Mouse (Mus musculus): ENCODE results near the gene Dnajc17. TPM values are rescaled to one million over a fixed set of nuclear protein-coding genes. Genes with fewer than 3 reads are reported as not detected.

Dnajc17 gene
- polyA plus RNA-seq, 2 experiments = 5.4 to 9.5 TPM

GRCm38 (mm10) chr2:119147160-119147678 is 61.4 kb downstream of the Dnajc17 start:
- 89% methylated on average over 22 of the region's 22 CpGs for WGBS (ENCODE audit: insufficient replicate concordance)
- no peak for DNase-seq (ENCODE audit: low read depth in 3 of 3, low spot score in 3 of 3)
- Histone ChIP-seq H3K4me2 (ENCODE audit: low read depth) (no peak overlapping the region), H3K4me1 (replicated peaks; ENCODE audit: control insufficient read depth in 2 of 2, insufficient read depth in 2 of 2, low read length in 1 of 2) (no peaks in the 10 kb centered on the region), H3K27ac (no peak overlapping the region), H3K9ac (replicated peaks) (no peak overlapping the region), H3K36me3 (replicated peaks; ENCODE audit: control insufficient read depth, insufficient read depth, low read depth) (peaks cover 94% of the 10 kb centered on the region), H3K4me3 (ENCODE audit: insufficient read depth in 1 of 2, low read depth in 2 of 2, low read length in 2 of 2) (no peak overlapping the region), H3K9me3 (ENCODE audit: control insufficient read depth, low read length) (no peaks in the 10 kb centered on the region), H3K27me3 (ENCODE audit: control insufficient read depth, insufficient read depth, low read length) (no peaks in the 10 kb centered on the region)
- TF ChIP-seq EP300 (IDR thresholded peaks at IDR 0.05; ENCODE audit: low read depth) = no peak
- TF ChIP-seq CTCF (IDR thresholded peaks at IDR 0.05; ENCODE audit: low read depth) = no peak
- ATAC-seq (ENCODE audit: insufficient read depth) = no peak

DNA sequence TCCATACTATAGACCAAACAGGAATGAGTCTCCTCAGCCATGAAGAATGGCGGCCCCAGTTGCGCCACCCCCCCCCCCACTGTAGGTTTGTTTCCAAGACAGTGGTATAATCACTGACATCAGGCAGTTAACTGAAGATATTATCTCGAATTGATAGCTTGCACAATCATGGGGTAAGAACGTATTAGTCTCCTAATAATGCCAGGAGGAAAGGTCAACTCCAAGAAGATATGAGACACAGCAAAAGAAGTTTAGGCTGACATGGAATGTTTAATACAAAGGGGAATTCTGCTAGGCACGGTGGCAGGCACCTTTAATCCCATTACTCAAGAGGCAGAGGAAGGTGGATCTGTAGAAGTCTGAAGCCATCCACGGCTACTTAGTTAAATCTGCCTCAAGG is 62.2 kb downstream of the Dnajc17 start:
- H3K4me1 ChIP-seq (replicated peaks; ENCODE audit: control insufficient read depth in 2 of 2, insufficient read depth in 2 of 2, low read length in 1 of 2) = no peaks in the 10 kb centered on the region
- peaks cover 95% of the 10 kb centered on the region for H3K36me3 ChIP-seq (replicated peaks; ENCODE audit: control insufficient read depth, insufficient read depth, low read depth)
- H3K27ac ChIP-seq = no peak overlapping the region
- WGBS (ENCODE audit: insufficient replicate concordance) = 82% methylated on average over 6 of the region's 6 CpGs
- H3K4me3 ChIP-seq (ENCODE audit: insufficient read depth in 1 of 2, low read depth in 2 of 2, low read length in 2 of 2) = no peak overlapping the region
- TF ChIP-seq CTCF (IDR thresholded peaks at IDR 0.05; ENCODE audit: low read depth) = no peak
- no peak for TF ChIP-seq EP300 (IDR thresholded peaks at IDR 0.05; ENCODE audit: low read depth)
- H3K9ac ChIP-seq (replicated peaks) = no peak overlapping the region
- DNase-seq (ENCODE audit: low read depth in 3 of 3, low spot score in 3 of 3) (no peak), ATAC-seq (ENCODE audit: insufficient read depth) (no peak)
- H3K4me2 ChIP-seq (ENCODE audit: low read depth) = no peak overlapping the region
- H3K9me3 ChIP-seq (ENCODE audit: control insufficient read depth, low read length) = no peaks in the 10 kb centered on the region
- no peaks in the 10 kb centered on the region for H3K27me3 ChIP-seq (ENCODE audit: control insufficient read depth, insufficient read depth, low read length)

DNA sequence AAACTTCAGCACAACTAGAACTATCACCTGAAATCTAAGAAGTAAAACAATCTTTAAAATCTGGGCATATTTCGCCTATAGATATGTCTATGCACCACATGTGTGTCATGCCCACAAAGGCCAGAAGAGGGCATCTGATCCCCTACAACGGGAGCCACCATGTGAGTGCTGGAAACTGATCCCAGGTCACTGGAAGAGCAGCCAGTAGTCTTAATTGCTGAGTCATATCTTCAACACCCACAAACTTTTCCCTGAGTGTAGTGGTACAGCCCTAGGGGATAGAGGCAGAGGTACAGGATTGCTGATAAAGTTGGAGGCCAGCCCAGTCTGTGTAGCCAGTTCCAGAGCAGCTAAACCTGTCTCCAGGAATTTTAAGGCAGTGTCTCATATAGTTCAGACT is 63.4 kb downstream of the Dnajc17 start:
- WGBS (ENCODE audit: insufficient replicate concordance) = 86% methylated on average over 2 of the region's 2 CpGs
- peak; percentile 52; the same call in 1 of the 2 replicates for ATAC-seq (ENCODE audit: insufficient read depth)

GRCm38 (mm10) chr2:119136346-119136898 is 72.2 kb downstream of the Dnajc17 start:
- Histone ChIP-seq H3K4me1 (replicated peaks; ENCODE audit: control insufficient read depth in 2 of 2, insufficient read depth in 2 of 2, low read length in 1 of 2) (peaks cover 23 to 24% of the 10 kb centered on the region in 2 experiments), H3K9ac (replicated peaks) (no peak overlapping the region; the same call in 1 of the 2 replicates), H3K4me3 (ENCODE audit: insufficient read depth in 1 of 2, low read depth in 2 of 2, low read length in 2 of 2) (0 out of 4 replicates have a peak overlapping the region, but pooled peaks of 1 of the 2 experiments have one; percentile 2), H3K27ac (peak overlapping the region; percentile 95), H3K36me3 (replicated peaks; ENCODE audit: control insufficient read depth, insufficient read depth, low read depth) (peaks cover 86% of the 10 kb centered on the region), H3K27me3 (ENCODE audit: control insufficient read depth, insufficient read depth, low read length) (no peaks in the 10 kb centered on the region), H3K4me2 (ENCODE audit: low read depth) (peak overlapping the region; percentile 56), H3K9me3 (ENCODE audit: control insufficient read depth, low read length) (no peaks in the 10 kb centered on the region)
- TF ChIP-seq EP300 (IDR thresholded peaks at IDR 0.05; ENCODE audit: low read depth) = peak; percentile 83
- no peak for TF ChIP-seq CTCF (IDR thresholded peaks at IDR 0.05; ENCODE audit: low read depth)
- ATAC-seq (ENCODE audit: insufficient read depth) = peak; percentile 97
- peak; percentile 74 to 83 (median 79) for DNase-seq (ENCODE audit: low read depth in 3 of 3, low spot score in 3 of 3)
- WGBS (ENCODE audit: insufficient replicate concordance) = 8% methylated on average over 5 of the region's 5 CpGs

More for the DNA sequence above, 63.4 kb downstream of the Dnajc17 start:
- TF ChIP-seq CTCF (IDR thresholded peaks at IDR 0.05; ENCODE audit: low read depth) = peak; percentile 69
- no peak for TF ChIP-seq EP300 (IDR thresholded peaks at IDR 0.05; ENCODE audit: low read depth)
- DNase-seq (ENCODE audit: low read depth in 3 of 3, low spot score in 3 of 3) = peak in 1 of 3 experiments; percentile 43
- Histone ChIP-seq H3K4me2 (ENCODE audit: low read depth) (no peak overlapping the region), H3K36me3 (replicated peaks; ENCODE audit: control insufficient read depth, insufficient read depth, low read depth) (peaks cover 96% of the 10 kb centered on the region), H3K9ac (replicated peaks) (no peak overlapping the region), H3K9me3 (ENCODE audit: control insufficient read depth, low read length) (no peaks in the 10 kb centered on the region), H3K27ac (no peak overlapping the region), H3K4me3 (ENCODE audit: insufficient read depth in 1 of 2, low read depth in 2 of 2, low read length in 2 of 2) (no peak overlapping the region), H3K27me3 (ENCODE audit: control insufficient read depth, insufficient read depth, low read length) (no peaks in the 10 kb centered on the region), H3K4me1 (replicated peaks; ENCODE audit: control insufficient read depth in 2 of 2, insufficient read depth in 2 of 2, low read length in 1 of 2) (no peaks in the 10 kb centered on the region)

Other genes starting within 250 kb of the Dnajc17 start
- gene Ccdc32, start 179.4 kb downstream of the Dnajc17 start, polyA plus RNA-seq (2012; rRNA removed) = 5.4 and 6.9 TPM in 2 replicates
- 12.6 and 12.9 TPM in 2 replicates for gene Ccdc32, start 179.4 kb downstream of the Dnajc17 start, polyA plus RNA-seq (2014; fragmentation: Nextera tagmentation; extraction: Ambion mirVana)
- 3.6 and 4.0 TPM in 2 replicates for gene Rpusd2, start 174.0 kb downstream of the Dnajc17 start, polyA plus RNA-seq (2012; rRNA removed)
- gene Rpusd2, start 174.0 kb downstream of the Dnajc17 start, polyA plus RNA-seq (2014; fragmentation: Nextera tagmentation; extraction: Ambion mirVana) = 2.3 and 3.0 TPM in 2 replicates
- 3.4 and 6.2 TPM in 2 replicates for gene Knl1, start 161.7 kb downstream of the Dnajc17 start, polyA plus RNA-seq (2012; rRNA removed)
- gene Knl1, start 161.7 kb downstream of the Dnajc17 start, polyA plus RNA-seq (2014; fragmentation: Nextera tagmentation; extraction: Ambion mirVana) = 45.5 and 49.7 TPM in 2 replicates
- 20.4 and 28.7 TPM in 2 replicates for gene Rad51, start 96.0 kb downstream of the Dnajc17 start, polyA plus RNA-seq (2012; rRNA removed)
- gene Rad51, start 96.0 kb downstream of the Dnajc17 start, polyA plus RNA-seq (2014; fragmentation: Nextera tagmentation; extraction: Ambion mirVana) = 33.9 and 35.7 TPM in 2 replicates
- 15.0 and 22.8 TPM in 2 replicates for gene Rmdn3, start 51.8 kb downstream of the Dnajc17 start, polyA plus RNA-seq (2012; rRNA removed)
- gene Rmdn3, start 51.8 kb downstream of the Dnajc17 start, polyA plus RNA-seq (2014; fragmentation: Nextera tagmentation; extraction: Ambion mirVana) = 42.2 and 47.6 TPM in 2 replicates
- 35.4 and 59.7 TPM in 2 replicates for gene Gchfr, start 41.0 kb downstream of the Dnajc17 start, polyA plus RNA-seq (2012; rRNA removed)
- gene Gchfr, start 41.0 kb downstream of the Dnajc17 start, polyA plus RNA-seq (2014; fragmentation: Nextera tagmentation; extraction: Ambion mirVana) = 75.9 and 80.3 TPM in 2 replicates
- not detected in 2 replicates for gene Gm14137, start 34.3 kb downstream of the Dnajc17 start, polyA plus RNA-seq (2012; rRNA removed)
- gene Gm14137, start 34.3 kb downstream of the Dnajc17 start, polyA plus RNA-seq (2014; fragmentation: Nextera tagmentation; extraction: Ambion mirVana) = 0.05 TPM in 1 of 2 replicates, not detected in the other
- 19.4 and 20.5 TPM in 2 replicates for gene Zfyve19, start 178 bp downstream of the Dnajc17 start, polyA plus RNA-seq (2012; rRNA removed)
- gene Zfyve19, start 178 bp downstream of the Dnajc17 start, polyA plus RNA-seq (2014; fragmentation: Nextera tagmentation; extraction: Ambion mirVana) = 16.4 and 18.2 TPM in 2 replicates
- not detected in 2 replicates for gene Ppp1r14d, start 21.1 kb upstream of the Dnajc17 start, polyA plus RNA-seq (2012; rRNA removed)
- gene Ppp1r14d, start 21.1 kb upstream of the Dnajc17 start, polyA plus RNA-seq (2014; fragmentation: Nextera tagmentation; extraction: Ambion mirVana) = not detected in 2 replicates
- 0.11 and 0.27 TPM in 2 replicates for gene Spint1, start 28.6 kb upstream of the Dnajc17 start, polyA plus RNA-seq (2012; rRNA removed)
- 0.11 and 0.13 TPM in 2 replicates for gene Spint1, start 28.6 kb upstream of the Dnajc17 start, polyA plus RNA-seq (2014; fragmentation: Nextera tagmentation; extraction: Ambion mirVana)
- 0.02 TPM in 1 of 2 replicates, not detected in the other for gene Rhov, start 62.5 kb upstream of the Dnajc17 start, polyA plus RNA-seq (2012; rRNA removed)
- gene Rhov, start 62.5 kb upstream of the Dnajc17 start, polyA plus RNA-seq (2014; fragmentation: Nextera tagmentation; extraction: Ambion mirVana) = not detected in 2 replicates
- 3.2 and 3.4 TPM in 2 replicates for gene Vps18, start 79.9 kb upstream of the Dnajc17 start, polyA plus RNA-seq (2012; rRNA removed)
- gene Vps18, start 79.9 kb upstream of the Dnajc17 start, polyA plus RNA-seq (2014; fragmentation: Nextera tagmentation; extraction: Ambion mirVana) = 3.2 and 3.5 TPM in 2 replicates
- gene Dll4, start 117.0 kb upstream of the Dnajc17 start, polyA plus RNA-seq (2012; rRNA removed) = 1.3 and 1.4 TPM in 2 replicates
- gene Dll4, start 117.0 kb upstream of the Dnajc17 start, polyA plus RNA-seq (2014; fragmentation: Nextera tagmentation; extraction: Ambion mirVana) = 0.83 and 0.86 TPM in 2 replicates
- gene Chac1, start 142.4 kb upstream of the Dnajc17 start, polyA plus RNA-seq (2012; rRNA removed) = 0.56 and 1.2 TPM in 2 replicates
- gene Chac1, start 142.4 kb upstream of the Dnajc17 start, polyA plus RNA-seq (2014; fragmentation: Nextera tagmentation; extraction: Ambion mirVana) = 0.29 and 1.7 TPM in 2 replicates

Data from liver, embryonic 14.5 days (tissue).